Mouse (Mus musculus): ENCODE data around the gene Rpl21. TPM values are rescaled to one million over a fixed set of nuclear protein-coding genes. Genes with fewer than 3 reads are reported as not detected.

The Rpl21 gene
- polyA plus RNA-seq, 1 experiment from 2014 or later = 792 TPM

DNA sequence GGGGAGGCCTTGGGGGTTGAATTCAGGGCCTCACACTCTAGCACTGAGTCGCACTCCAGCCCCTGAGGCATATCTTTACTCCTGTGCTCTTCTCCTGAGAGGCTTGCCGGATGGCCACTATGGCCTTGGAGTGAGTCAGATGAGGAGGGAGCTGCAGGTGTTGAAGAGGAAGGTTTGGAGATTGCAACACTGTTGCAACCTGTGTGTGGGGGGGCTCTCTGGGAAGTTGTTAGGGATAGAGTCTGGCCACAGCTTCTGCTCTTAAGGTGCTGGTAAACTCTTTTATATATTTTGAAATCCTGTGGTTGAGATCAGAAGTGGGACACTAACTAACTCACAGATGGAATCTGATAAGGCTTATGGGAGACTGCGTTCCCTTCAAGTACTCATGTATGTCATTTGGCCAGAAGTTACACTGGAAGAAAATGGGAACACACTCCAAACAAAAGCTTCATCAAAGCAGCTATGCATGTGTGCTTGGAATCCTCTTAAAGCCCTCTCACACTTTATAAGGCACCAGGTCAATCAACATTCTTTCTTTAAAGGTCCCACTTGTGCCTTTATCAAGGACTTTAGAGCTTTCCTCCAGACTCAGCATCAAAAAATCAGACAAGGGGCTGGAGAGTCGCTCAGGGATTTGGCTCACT, 16.4 kb downstream of the Rpl21 start:
- no peak for ATAC-seq (replicated peaks; ENCODE audit: low FRiP score, low TSS enrichment, low read depth)
- H3K4me3 ChIP-seq (ENCODE audit: low read depth, low read length) = no peak overlapping the region
- WGBS = 91% methylated on average over 4 of the region's 4 CpGs

DNA sequence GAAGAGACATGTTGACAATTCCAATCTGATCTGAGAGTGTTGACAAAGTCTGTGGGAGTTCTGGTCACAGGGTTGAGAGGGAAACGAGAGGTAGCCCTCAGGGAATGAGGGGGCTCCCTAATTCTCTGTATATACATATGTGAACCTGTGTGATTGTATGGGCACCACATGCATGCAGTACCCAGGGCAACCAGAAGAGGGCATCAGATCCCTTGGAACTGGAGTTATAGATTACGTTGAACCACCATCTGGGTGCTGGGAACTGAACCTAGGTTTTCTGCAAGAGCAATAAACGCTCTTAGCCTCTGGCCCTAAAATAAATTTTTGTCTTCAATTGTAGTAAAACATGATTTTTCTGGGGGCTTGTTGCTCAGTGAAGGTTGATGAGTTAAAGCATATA, 23.4 kb downstream of the Rpl21 start:
- H3K27ac ChIP-seq (ENCODE audit: low read depth) = no peak overlapping the region
- ATAC-seq (replicated peaks; ENCODE audit: low FRiP score, low TSS enrichment, low read depth) (no peak), DNase-seq (ENCODE audit: low spot score) (no peak)
- no peak overlapping the region for H3K9ac ChIP-seq (ENCODE audit: low read length)
- no peaks in the 10 kb centered on the region for H3K4me1 ChIP-seq (replicated peaks; ENCODE audit: control insufficient read depth, insufficient read depth, low read length)
- H3K36me3 ChIP-seq (ENCODE audit: control insufficient read depth, insufficient read depth, low read length) = no peaks in the 10 kb centered on the region
- H3K9me3 ChIP-seq (ENCODE audit: control insufficient read depth, low read length) = peaks cover 4% of the 10 kb centered on the region
- no peak overlapping the region for H3K4me3 ChIP-seq (ENCODE audit: low read depth, low read length)
- no peaks in the 10 kb centered on the region for H3K27me3 ChIP-seq (replicated peaks; ENCODE audit: control insufficient read depth, insufficient read depth, low read length)
- WGBS = 83% methylated on average over 3 of the region's 3 CpGs
- no peak overlapping the region for H3K4me2 ChIP-seq (ENCODE audit: low read length)

More for the DNA sequence above, 16.4 kb downstream of the Rpl21 start:
- Histone ChIP-seq H3K36me3 (ENCODE audit: control insufficient read depth, insufficient read depth, low read length) (no peaks in the 10 kb centered on the region), H3K4me2 (ENCODE audit: low read length) (no peak overlapping the region), H3K9me3 (ENCODE audit: control insufficient read depth, low read length) (no peaks in the 10 kb centered on the region), H3K9ac (ENCODE audit: low read length) (no peak overlapping the region), H3K4me1 (replicated peaks; ENCODE audit: control insufficient read depth, insufficient read depth, low read length) (peaks cover 20% of the 10 kb centered on the region), H3K27me3 (replicated peaks; ENCODE audit: control insufficient read depth, insufficient read depth, low read length) (no peaks in the 10 kb centered on the region), H3K27ac (ENCODE audit: low read depth) (no peak overlapping the region)
- no peak for DNase-seq (ENCODE audit: low spot score)

DNA sequence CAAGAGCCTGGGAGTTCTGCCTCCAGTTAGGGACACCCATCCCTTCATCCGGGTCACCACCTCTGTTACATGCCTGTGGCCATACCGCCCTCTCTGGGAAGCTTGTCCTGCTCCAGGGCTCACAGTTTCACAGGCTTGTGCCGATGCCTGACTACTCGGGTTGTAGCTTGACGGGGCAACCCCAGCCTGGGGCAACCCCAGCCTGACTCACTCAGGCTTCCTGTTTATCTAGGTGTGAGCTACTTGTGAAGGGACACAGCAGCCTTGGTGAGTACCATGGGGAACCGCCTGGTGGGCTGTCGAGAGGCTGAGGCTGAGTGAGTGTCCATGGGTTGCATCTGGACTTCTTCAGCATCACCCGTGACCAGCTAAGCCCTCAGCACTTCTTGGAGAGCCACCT, 24.9 kb downstream of the Rpl21 start:
- Histone ChIP-seq H3K36me3 (ENCODE audit: control insufficient read depth, insufficient read depth, low read length) (no peaks in the 10 kb centered on the region), H3K4me2 (ENCODE audit: low read length) (no peak overlapping the region), H3K4me1 (replicated peaks; ENCODE audit: control insufficient read depth, insufficient read depth, low read length) (no peaks in the 10 kb centered on the region), H3K27me3 (replicated peaks; ENCODE audit: control insufficient read depth, insufficient read depth, low read length) (no peaks in the 10 kb centered on the region), H3K27ac (ENCODE audit: low read depth) (no peak overlapping the region), H3K9ac (ENCODE audit: low read length) (no peak overlapping the region), H3K9me3 (ENCODE audit: control insufficient read depth, low read length) (peaks cover 4% of the 10 kb centered on the region), H3K4me3 (ENCODE audit: low read depth, low read length) (no peak overlapping the region)
- 74% methylated on average over 8 of the region's 8 CpGs for WGBS
- DNase-seq (ENCODE audit: low spot score) (no peak), ATAC-seq (replicated peaks; ENCODE audit: low FRiP score, low TSS enrichment, low read depth) (no peak)

DNA sequence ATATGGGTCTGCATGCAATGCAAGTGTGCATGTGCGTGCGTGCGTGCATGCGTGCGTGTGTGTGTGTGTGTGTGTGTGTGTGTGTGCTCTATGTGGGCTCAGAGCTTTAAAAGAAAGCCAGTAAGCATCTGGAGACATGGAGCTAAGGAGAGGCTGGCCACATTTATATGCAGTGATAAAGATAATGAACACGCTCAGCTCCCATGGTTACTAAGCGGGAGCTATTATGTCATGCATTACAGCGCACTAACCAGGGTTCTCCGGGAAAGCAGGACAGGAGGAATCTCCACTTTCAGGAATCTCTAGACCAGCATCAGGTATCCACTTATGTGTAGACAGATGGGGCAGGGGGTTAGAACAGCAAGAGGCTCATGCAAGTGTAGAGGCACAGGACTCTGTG, 26.1 kb downstream of the Rpl21 start:
- H3K9ac ChIP-seq (ENCODE audit: low read length) = no peak overlapping the region
- whole genome bisulfite sequencing = 95% methylated on average over 9 of the region's 9 CpGs
- H3K27ac ChIP-seq (ENCODE audit: low read depth) = no peak overlapping the region
- no peaks in the 10 kb centered on the region for H3K4me1 ChIP-seq (replicated peaks; ENCODE audit: control insufficient read depth, insufficient read depth, low read length)
- DNase-seq (ENCODE audit: low spot score) (no peak), ATAC-seq (replicated peaks; ENCODE audit: low FRiP score, low TSS enrichment, low read depth) (no peak)
- H3K36me3 ChIP-seq (ENCODE audit: control insufficient read depth, insufficient read depth, low read length) = no peaks in the 10 kb centered on the region
- H3K4me3 ChIP-seq (ENCODE audit: low read depth, low read length) = no peak overlapping the region
- no peaks in the 10 kb centered on the region for H3K27me3 ChIP-seq (replicated peaks; ENCODE audit: control insufficient read depth, insufficient read depth, low read length)
- H3K9me3 ChIP-seq (ENCODE audit: control insufficient read depth, low read length) = peaks cover 4% of the 10 kb centered on the region
- no peak overlapping the region for H3K4me2 ChIP-seq (ENCODE audit: low read length)

DNA sequence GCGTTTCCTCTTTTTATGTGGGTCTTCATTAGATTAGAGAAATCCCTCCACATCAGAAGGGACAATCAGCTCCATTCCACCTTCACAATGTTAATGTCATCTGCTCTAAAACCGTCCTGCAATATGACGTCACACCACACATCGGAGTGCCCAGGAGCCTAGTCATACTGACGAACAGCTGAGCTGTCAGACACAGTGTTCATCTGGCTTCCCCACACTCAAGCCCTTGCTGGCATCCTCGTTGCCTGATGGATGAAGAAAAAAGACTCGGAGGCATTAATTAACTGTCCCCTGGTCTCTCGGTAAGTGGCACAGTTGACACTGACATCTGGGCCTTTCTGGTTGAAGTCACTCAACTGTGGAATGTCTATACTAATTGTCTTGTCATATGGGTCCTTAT, 26.6 kb downstream of the Rpl21 start:
- H3K4me2 ChIP-seq (ENCODE audit: low read length) = no peak overlapping the region
- ATAC-seq (replicated peaks; ENCODE audit: low FRiP score, low TSS enrichment, low read depth) = no peak
- WGBS = 85% methylated on average over 8 of the region's 8 CpGs
- peaks cover 4% of the 10 kb centered on the region for H3K9me3 ChIP-seq (ENCODE audit: control insufficient read depth, low read length)
- no peak for DNase-seq (ENCODE audit: low spot score)
- no peak overlapping the region for H3K4me3 ChIP-seq (ENCODE audit: low read depth, low read length)
- no peak overlapping the region for H3K27ac ChIP-seq (ENCODE audit: low read depth)
- no peaks in the 10 kb centered on the region for H3K36me3 ChIP-seq (ENCODE audit: control insufficient read depth, insufficient read depth, low read length)
- no peaks in the 10 kb centered on the region for H3K27me3 ChIP-seq (replicated peaks; ENCODE audit: control insufficient read depth, insufficient read depth, low read length)
- H3K4me1 ChIP-seq (replicated peaks; ENCODE audit: control insufficient read depth, insufficient read depth, low read length) = no peaks in the 10 kb centered on the region
- H3K9ac ChIP-seq (ENCODE audit: low read length) = no peak overlapping the region

DNA sequence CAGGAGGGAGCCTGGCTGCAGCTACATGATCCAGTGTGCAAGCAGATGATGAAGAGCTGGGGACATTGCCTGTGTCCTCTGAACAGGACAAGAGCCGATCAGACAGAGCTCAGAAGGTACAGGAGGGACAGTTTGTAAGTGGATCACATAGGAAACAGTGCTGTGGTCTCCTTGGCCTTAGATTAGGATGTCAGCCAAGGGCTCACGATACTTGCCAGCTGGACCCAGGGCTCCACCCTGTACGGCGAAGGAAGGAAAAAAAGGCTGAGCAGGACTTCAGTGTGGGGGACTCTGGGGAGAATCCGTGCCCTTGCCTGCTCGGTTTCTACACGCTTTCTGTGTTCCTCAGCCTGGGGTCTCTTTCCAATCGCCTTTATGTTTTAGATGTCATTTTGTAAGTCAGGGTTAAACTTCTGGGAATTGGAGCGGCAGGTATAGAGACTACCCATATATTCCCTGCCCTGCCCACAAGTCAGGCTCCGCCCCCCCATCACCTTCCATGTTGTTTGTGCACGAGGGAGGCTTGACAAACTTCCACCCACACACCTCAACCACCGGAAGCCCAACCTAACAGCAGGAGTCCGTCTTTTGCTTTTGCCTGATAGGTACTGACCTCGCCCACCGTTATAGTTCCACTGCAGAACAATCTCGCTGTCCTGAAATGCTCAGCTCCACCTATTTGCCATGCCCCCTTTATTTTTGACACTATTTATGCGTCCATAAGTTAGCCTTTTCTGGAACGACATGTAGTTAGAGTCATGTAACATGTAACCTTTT, 27.7 kb downstream of the Rpl21 start:
- H3K27me3 ChIP-seq (replicated peaks; ENCODE audit: control insufficient read depth, insufficient read depth, low read length) = no peaks in the 10 kb centered on the region

DNA sequence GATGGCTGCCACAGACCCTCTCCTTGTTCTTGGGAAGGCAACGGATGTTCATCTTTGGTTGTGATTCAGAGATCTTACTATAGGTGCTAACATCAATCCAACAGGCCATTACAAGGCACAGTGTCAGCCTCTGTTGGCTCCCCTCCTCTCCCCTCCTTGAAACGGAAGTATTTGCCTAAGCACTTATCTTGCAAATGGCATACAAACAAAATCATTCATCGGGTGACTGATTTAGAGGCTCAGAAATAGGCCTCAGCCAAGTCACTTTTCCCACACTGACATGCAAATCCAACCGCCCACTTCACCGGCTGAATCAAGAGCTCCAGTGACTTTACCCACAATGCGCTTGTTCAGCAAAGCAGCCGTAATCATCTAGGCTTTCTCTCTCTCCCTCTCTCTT, 28.9 kb downstream of the Rpl21 start:
- no peak for ATAC-seq (replicated peaks; ENCODE audit: low FRiP score, low TSS enrichment, low read depth)
- no peak for DNase-seq (ENCODE audit: low spot score)
- WGBS = 42% methylated on average over 7 of the region's 7 CpGs

More for the DNA sequence above, 27.7 kb downstream of the Rpl21 start:
- 72% methylated on average over 18 of the region's 18 CpGs for WGBS
- DNase-seq (ENCODE audit: low spot score) = no peak
- Histone ChIP-seq H3K36me3 (ENCODE audit: control insufficient read depth, insufficient read depth, low read length) (no peaks in the 10 kb centered on the region), H3K27ac (ENCODE audit: low read depth) (no peak overlapping the region), H3K4me3 (ENCODE audit: low read depth, low read length) (no peak overlapping the region), H3K9ac (ENCODE audit: low read length) (no peak overlapping the region), H3K4me2 (ENCODE audit: low read length) (no peak overlapping the region), H3K9me3 (ENCODE audit: control insufficient read depth, low read length) (peaks cover 4% of the 10 kb centered on the region), H3K4me1 (replicated peaks; ENCODE audit: control insufficient read depth, insufficient read depth, low read length) (no peaks in the 10 kb centered on the region)
- ATAC-seq (replicated peaks; ENCODE audit: low FRiP score, low TSS enrichment, low read depth) = no peak

DNA sequence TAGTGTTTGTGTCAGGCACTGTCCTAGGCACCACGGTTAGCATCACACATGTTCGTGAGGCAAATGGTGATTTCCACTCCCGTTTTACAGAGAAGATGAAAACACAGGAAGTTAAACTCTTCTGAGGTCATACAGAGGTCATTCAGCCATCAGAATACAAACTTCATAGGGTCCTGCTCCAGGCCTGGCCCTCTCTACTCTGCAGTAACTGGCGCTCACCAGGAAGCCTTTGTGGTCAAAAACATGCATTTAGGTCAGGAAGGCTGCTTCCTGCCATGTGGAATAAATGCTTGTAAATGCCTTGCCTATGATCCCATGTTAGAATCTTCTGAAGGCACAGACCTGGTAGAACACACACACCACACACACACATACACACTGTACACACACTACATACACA, 32.8 kb downstream of the Rpl21 start:
- DNase-seq (ENCODE audit: low spot score) (no peak), ATAC-seq (replicated peaks; ENCODE audit: low FRiP score, low TSS enrichment, low read depth) (no peak)
- WGBS = 35% methylated on average over 4 of the region's 4 CpGs
- H3K4me2 ChIP-seq (ENCODE audit: low read length) = no peak overlapping the region
- H3K9me3 ChIP-seq (ENCODE audit: control insufficient read depth, low read length) = no peaks in the 10 kb centered on the region
- H3K27me3 ChIP-seq (replicated peaks; ENCODE audit: control insufficient read depth, insufficient read depth, low read length) = no peaks in the 10 kb centered on the region
- H3K4me1 ChIP-seq (replicated peaks; ENCODE audit: control insufficient read depth, insufficient read depth, low read length) = peaks cover 4% of the 10 kb centered on the region
- H3K36me3 ChIP-seq (ENCODE audit: control insufficient read depth, insufficient read depth, low read length) = no peaks in the 10 kb centered on the region
- no peak overlapping the region for H3K4me3 ChIP-seq (ENCODE audit: low read depth, low read length)
- no peak overlapping the region for H3K9ac ChIP-seq (ENCODE audit: low read length)
- H3K27ac ChIP-seq (ENCODE audit: low read depth) = no peak overlapping the region

More for the DNA sequence above, 28.9 kb downstream of the Rpl21 start:
- H3K36me3 ChIP-seq (ENCODE audit: control insufficient read depth, insufficient read depth, low read length) = no peaks in the 10 kb centered on the region
- no peaks in the 10 kb centered on the region for H3K27me3 ChIP-seq (replicated peaks; ENCODE audit: control insufficient read depth, insufficient read depth, low read length)
- no peak overlapping the region for H3K4me3 ChIP-seq (ENCODE audit: low read depth, low read length)
- no peak overlapping the region for H3K27ac ChIP-seq (ENCODE audit: low read depth)
- H3K9ac ChIP-seq (ENCODE audit: low read length) = no peak overlapping the region
- H3K4me2 ChIP-seq (ENCODE audit: low read length) = no peak overlapping the region
- no peaks in the 10 kb centered on the region for H3K9me3 ChIP-seq (ENCODE audit: control insufficient read depth, low read length)
- H3K4me1 ChIP-seq (replicated peaks; ENCODE audit: control insufficient read depth, insufficient read depth, low read length) = no peaks in the 10 kb centered on the region

DNA sequence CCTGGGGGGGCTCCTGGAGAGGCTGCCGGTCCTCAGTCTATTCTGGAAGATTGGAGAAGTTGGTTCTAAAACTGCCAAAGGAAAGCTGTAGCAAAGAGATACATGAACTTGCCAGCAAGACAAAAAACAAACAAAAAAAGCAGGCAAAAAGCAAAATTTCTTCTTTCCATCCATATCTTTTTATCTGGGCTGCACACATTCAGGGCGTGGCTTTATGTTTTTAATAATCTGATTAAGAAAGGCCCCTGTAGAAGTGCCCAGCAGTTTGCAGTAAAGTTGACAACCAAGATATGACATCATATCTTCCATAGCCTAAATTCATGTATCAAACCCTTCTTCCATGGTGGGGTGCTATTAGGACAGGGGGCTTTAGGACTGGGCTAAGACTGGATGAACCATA, 33.6 kb downstream of the Rpl21 start:
- ATAC-seq (replicated peaks; ENCODE audit: low FRiP score, low TSS enrichment, low read depth) (no peak), DNase-seq (ENCODE audit: low spot score) (no peak)
- Histone ChIP-seq H3K36me3 (ENCODE audit: control insufficient read depth, insufficient read depth, low read length) (no peaks in the 10 kb centered on the region), H3K27ac (ENCODE audit: low read depth) (no peak overlapping the region), H3K9me3 (ENCODE audit: control insufficient read depth, low read length) (no peaks in the 10 kb centered on the region), H3K9ac (ENCODE audit: low read length) (no peak overlapping the region), H3K4me1 (replicated peaks; ENCODE audit: control insufficient read depth, insufficient read depth, low read length) (peaks cover 4% of the 10 kb centered on the region), H3K27me3 (replicated peaks; ENCODE audit: control insufficient read depth, insufficient read depth, low read length) (no peaks in the 10 kb centered on the region), H3K4me3 (ENCODE audit: low read depth, low read length) (no peak overlapping the region), H3K4me2 (ENCODE audit: low read length) (no peak overlapping the region)
- WGBS = 93% methylated on average over 2 of the region's 2 CpGs

All from intestine, embryonic 14.5 days (tissue).